35 mouse cellular contexts compared by ENCODE assay signal in the genomic region with DNA sequence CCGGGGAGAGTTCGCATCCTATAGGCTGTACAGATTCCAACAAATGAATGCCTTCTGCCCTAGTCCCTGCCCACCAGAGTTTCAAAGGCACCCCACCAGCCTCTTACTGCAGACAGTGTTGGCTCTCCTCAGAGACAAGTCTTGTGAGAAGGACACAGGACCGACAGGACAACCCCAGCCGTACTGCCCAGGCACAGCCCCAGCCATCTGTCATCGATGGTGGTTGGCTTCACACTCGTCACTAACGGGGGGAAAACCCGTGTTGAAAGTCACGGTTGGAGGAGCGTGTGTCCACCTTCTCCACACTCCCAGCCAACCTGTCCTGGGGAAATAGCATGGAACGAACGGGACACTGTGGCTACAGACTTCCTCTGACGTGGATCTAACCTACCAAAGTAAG. TPM values are rescaled to one million over a fixed set of nuclear protein-coding genes. Genes with fewer than 3 reads are reported as not detected.
"Had no signal": no experiment of that assay in that cellular context is flagged by ENCODE, and none has a peak within 500 bp of the region (broad histone marks: within the 10 kb centered on the region; RNA-seq: fewer than 3 reads in every experiment).

No protein-coding gene starts in this region.

- H3K27ac ChIP-seq: limb, embryonic 10.5 days; limb, embryonic 12.5 days; limb, embryonic 13.5 days; limb, embryonic 15.5 days; liver, embryonic 12.5 days; liver, embryonic 13.5 days; liver, embryonic 14.5 days; liver, embryonic 15.5 days; lung, embryonic 15.5 days; macrophage; midbrain, embryonic 10.5 days; midbrain, embryonic 12.5 days; midbrain, embryonic 13.5 days; midbrain, embryonic 15.5 days; neural tube, embryonic 12.5 days had no signal

- H3K4me3 ChIP-seq: limb, embryonic 10.5 days; limb, embryonic 12.5 days; limb, embryonic 13.5 days; limb, embryonic 15.5 days; liver, embryonic 12.5 days; liver, embryonic 13.5 days; liver, embryonic 15.5 days; lung, embryonic 15.5 days; megakaryocyte, embryonic 14.5 days; midbrain, embryonic 10.5 days; midbrain, embryonic 12.5 days; midbrain, embryonic 13.5 days; midbrain, embryonic 15.5 days; myocyte; neural tube, embryonic 12.5 days had no signal

- DNase-seq: left cerebral cortex, postnatal 4 days; liver; liver, embryonic 13.5 days; liver, postnatal 0 days; lung, adult 18-20 months; lung, adult 2 months; lung, embryonic 14.5 days; lung, postnatal 10 days; lung, postnatal 14 days; lung, postnatal 36 days; lung, postnatal 4 days; midbrain, embryonic 14.5 days had no signal

- H3K9ac ChIP-seq: limb, embryonic 12.5 days; limb, embryonic 13.5 days; limb, embryonic 15.5 days; liver, embryonic 12.5 days; liver, embryonic 13.5 days; liver, embryonic 14.5 days; liver, embryonic 15.5 days; liver, postnatal 0 days; lung, embryonic 14.5 days; lung, embryonic 15.5 days; midbrain, embryonic 12.5 days; midbrain, embryonic 13.5 days; midbrain, embryonic 15.5 days; neural tube, embryonic 12.5 days had no signal

- H3K27me3 ChIP-seq: midbrain, embryonic 12.5 days; midbrain, embryonic 13.5 days; midbrain, embryonic 15.5 days; neural tube, embryonic 12.5 days had no signal

- H3K36me3 ChIP-seq: limb, embryonic 10.5 days; limb, embryonic 12.5 days; limb, embryonic 13.5 days; limb, embryonic 15.5 days; liver, embryonic 12.5 days; liver, embryonic 13.5 days; liver, embryonic 15.5 days; lung, embryonic 15.5 days; midbrain, embryonic 10.5 days; midbrain, embryonic 12.5 days; midbrain, embryonic 13.5 days; midbrain, embryonic 15.5 days; neural tube, embryonic 12.5 days had no signal

- H3K4me1 ChIP-seq: limb, embryonic 12.5 days; liver, embryonic 12.5 days; liver, embryonic 13.5 days; liver, embryonic 15.5 days; lung, embryonic 15.5 days; midbrain, embryonic 10.5 days; midbrain, embryonic 12.5 days; midbrain, embryonic 13.5 days; midbrain, embryonic 15.5 days; neural tube, embryonic 12.5 days had no signal

RNA-seq across cellular contexts. Expression of a gene that starts 19.2 kb away (rescaled TPM):
- total RNA-seq: megakaryocyte progenitor cell, adult 5-6 weeks; megakaryocyte, adult 5-6 weeks; megakaryocyte-erythroid progenitor cell, adult 5-6 weeks; monocyte, adult 5-6 weeks had no signal
- polyA plus RNA-seq: limb, embryonic 10.5 days; limb, embryonic 11.5 days; liver, adult 2 months; liver, embryonic 12.5 days; liver, embryonic 14.5 days; liver, postnatal 0 days; lung, embryonic 14.5 days; midbrain, embryonic 10.5 days; midbrain, embryonic 11.5 days; midbrain, embryonic 14.5 days; midbrain, embryonic 15.5 days had no signal
